Mouse (Mus musculus): ENCODE data around the gene Vmn1r209. TPM values are rescaled to one million over a fixed set of nuclear protein-coding genes. Genes with fewer than 3 reads are reported as not detected.

The Vmn1r209 gene
- polyA plus RNA-seq, 1 experiment, result not detected

Other genes starting within 250 kb of the Vmn1r209 start
- not detected in 2 replicates for gene Vmn1r205, start 216.7 kb downstream of the Vmn1r209 start, polyA plus RNA-seq (2011; ENCODE audit: insufficient read depth, insufficient read length, low replicate concordance, missing spikeins)
- gene Vmn1r206, start 185.4 kb downstream of the Vmn1r209 start, polyA plus RNA-seq (2011; ENCODE audit: insufficient read depth, insufficient read length, low replicate concordance, missing spikeins), result not detected in 2 replicates
- not detected in 2 replicates for gene Vmn1r207-ps, start 80.1 kb downstream of the Vmn1r209 start, polyA plus RNA-seq (2011; ENCODE audit: insufficient read depth, insufficient read length, low replicate concordance, missing spikeins)
- gene Vmn1r208, start 32.3 kb downstream of the Vmn1r209 start, polyA plus RNA-seq (2011; ENCODE audit: insufficient read depth, insufficient read length, low replicate concordance, missing spikeins), result not detected in 2 replicates
- gene Vmn1r210, start 21.7 kb upstream of the Vmn1r209 start, polyA plus RNA-seq (2011; ENCODE audit: insufficient read depth, insufficient read length, low replicate concordance, missing spikeins), result not detected in 2 replicates
- not detected in 2 replicates for gene Vmn1r211, start 47.9 kb upstream of the Vmn1r209 start, polyA plus RNA-seq (2011; ENCODE audit: insufficient read depth, insufficient read length, low replicate concordance, missing spikeins)
- not detected in 2 replicates for gene Vmn1r212, start 74.5 kb upstream of the Vmn1r209 start, polyA plus RNA-seq (2011; ENCODE audit: insufficient read depth, insufficient read length, low replicate concordance, missing spikeins)
- gene Vmn1r213, start 198.0 kb upstream of the Vmn1r209 start, polyA plus RNA-seq (2011; ENCODE audit: insufficient read depth, insufficient read length, low replicate concordance, missing spikeins), result not detected in 2 replicates
- not detected in 2 replicates for gene Vmn1r214, start 220.7 kb upstream of the Vmn1r209 start, polyA plus RNA-seq (2011; ENCODE audit: insufficient read depth, insufficient read length, low replicate concordance, missing spikeins)